Mouse (Mus musculus): ENCODE data around the gene Irf4.

DNA sequence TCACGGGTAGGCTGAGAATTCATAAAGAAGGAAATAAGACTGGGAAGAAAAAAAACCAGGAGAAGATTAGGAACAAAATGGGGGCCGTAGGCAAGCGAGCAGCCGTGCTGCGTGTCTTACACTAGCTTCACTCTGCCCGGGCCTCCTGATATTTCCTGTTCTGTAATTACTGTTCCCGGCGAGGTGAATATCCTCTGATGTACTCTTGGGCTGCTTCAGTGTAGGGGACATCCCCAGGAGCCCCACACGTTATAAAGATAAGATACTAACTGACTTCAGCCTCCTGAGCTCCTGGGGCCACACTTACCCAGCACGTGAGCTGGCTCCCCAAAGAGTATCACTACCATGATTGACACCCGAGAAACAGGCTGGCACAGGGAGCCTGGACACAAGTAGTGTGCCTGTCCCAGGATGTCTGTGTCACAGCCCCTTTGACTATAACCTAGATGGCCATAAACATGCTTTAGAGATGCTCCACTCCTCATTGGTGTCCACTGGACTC is 28.7 kb downstream of the Irf4 start:
- TF ChIP-seq POLR2A (IDR thresholded peaks at IDR 0.05; ENCODE audit: low read depth, low read length) (no peak), CTCF (IDR thresholded peaks at IDR 0.05; ENCODE audit: extremely low read depth, insufficient read length, insufficient replicate concordance, low read depth, low read length) (no peak)

Measured in small intestine, adult 2 months (tissue).